Mouse (Mus musculus) kidney, embryonic 15.5 days (tissue): ENCODE measurements around the gene E030025P04Rik. TPM values are rescaled to one million over a fixed set of nuclear protein-coding genes. Genes with fewer than 3 reads are reported as not detected.

Experiments used
- ATAC-seq: fragments of 200-750 bp; cut with Nextera tagmentation; replicated peaks from 2 replicates; pipeline ENCODE4 v1.8.0; 2017; ENCODE audit warnings: moderate TSS enrichment; ENCODE audit not compliant: low FRiP score
- H3K27ac ChIP-seq: fragments of 300-500 bp; sonication (generic); 2 replicates; pipeline ENCODE4 v1.5.1; 2015; ENCODE audit warnings: mild to moderate bottlenecking, inconsistent platforms
- H3K27me3 ChIP-seq: fragments of 300-500 bp; sonication (generic); 2 replicates; pipeline ENCODE4 v1.6.1; 2015; ENCODE audit warnings: inconsistent platforms
- H3K36me3 ChIP-seq: fragments of 300-500 bp; sonication (generic); 2 replicates; pipeline ENCODE4 v1.6.1; 2015; ENCODE audit warnings: inconsistent platforms
- H3K4me1 ChIP-seq: fragments of 300-500 bp; sonication (generic); 2 replicates; pipeline ENCODE4 v1.6.1; 2015; ENCODE audit warnings: inconsistent platforms
- H3K4me2 ChIP-seq: fragments of 300-500 bp; sonication (generic); 2 replicates; pipeline ENCODE4 v1.6.1; 2015; ENCODE audit warnings: moderate library complexity, mild to moderate bottlenecking, inconsistent platforms
- H3K4me3 ChIP-seq: fragments of 300-500 bp; sonication (generic); replicated peaks from 2 replicates; pipeline ENCODE4 v1.5.1; 2015; ENCODE audit warnings: mild to moderate bottlenecking, inconsistent platforms
- H3K9ac ChIP-seq: fragments of 300-500 bp; sonication (generic); 2 replicates; pipeline ENCODE4 v1.6.1; 2015; ENCODE audit warnings: mild to moderate bottlenecking, inconsistent platforms
- H3K9me3 ChIP-seq: fragments of 300-500 bp; sonication (generic); replicated peaks from 2 replicates; pipeline ENCODE4 v1.6.1; 2016; ENCODE audit warnings: inconsistent platforms
- WGBS: fragments of 180-500 bp; shearing (Covaris S2); methylation state at CpG from one replicate; pipeline ENCODE4 v1.1.7; 2015; ENCODE audit warnings: mixed read lengths; 5-methylcytosine and 5-hydroxymethylcytosine counted together
- polyA plus RNA-seq: library from polyadenylated mRNA; unstranded; fragments of >200 nt; fragmentation: Nextera tagmentation; extraction: Ambion mirVana; gene quantifications from 2 replicates; pipeline ENCODE4 v1.2.1, GENCODE M21; 2015

The E030025P04Rik gene
- polyA plus RNA-seq, 1 experiment from 2014 or later, result not detected

DNA sequence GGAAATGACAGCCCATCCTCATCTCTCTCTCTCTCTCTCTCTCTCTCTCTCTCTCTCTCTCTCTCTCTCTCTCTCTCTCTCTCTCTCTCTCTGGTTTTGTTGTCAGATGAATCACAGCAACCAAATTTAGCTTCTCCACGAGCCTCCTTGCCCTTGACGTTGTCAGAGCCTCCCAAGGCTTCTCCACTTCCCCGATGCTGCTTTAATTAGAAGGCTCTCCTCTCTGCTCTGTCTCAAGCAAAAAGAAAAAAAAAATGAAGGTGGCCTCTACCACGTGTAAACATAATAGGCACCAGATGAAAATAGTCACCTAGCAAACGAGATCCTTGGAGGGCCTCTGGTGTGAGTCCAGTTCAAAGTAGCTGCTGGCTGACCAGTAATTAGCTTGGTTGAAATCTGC, 52.3 kb downstream of the E030025P04Rik start:
- WGBS, result 43% methylated on average over 5 of the region's 5 CpGs
- no peak for ATAC-seq

More for the DNA sequence above, 52.3 kb downstream of the E030025P04Rik start:
- H3K9ac ChIP-seq, result no peak overlapping the region
- H3K27ac ChIP-seq, result no peak overlapping the region
- H3K4me3 ChIP-seq, result no peak overlapping the region
- no peaks in the 10 kb centered on the region for H3K9me3 ChIP-seq
- 0 out of 2 replicates have a peak, but pooled peaks cover 11% of the 10 kb centered on the region for H3K4me1 ChIP-seq
- no peak overlapping the region for H3K4me2 ChIP-seq
- no peaks in the 10 kb centered on the region for H3K36me3 ChIP-seq
- no peaks in the 10 kb centered on the region for H3K27me3 ChIP-seq

Other genes starting within 250 kb of the E030025P04Rik start
- 5.8 and 7.0 TPM in 2 replicates for gene Axin2, start 224.0 kb downstream of the E030025P04Rik start, polyA plus RNA-seq
- 1.3 and 1.8 TPM in 2 replicates for gene Rgs9, start 153.8 kb upstream of the E030025P04Rik start, polyA plus RNA-seq
- 20.8 and 21.5 TPM in 2 replicates for gene Gna13, start 218.5 kb upstream of the E030025P04Rik start, polyA plus RNA-seq